Mouse (Mus musculus) liver, embryonic 12.5 days (tissue): ENCODE measurements around the gene Dnah2. TPM values are rescaled to one million over a fixed set of nuclear protein-coding genes. Genes with fewer than 3 reads are reported as not detected.

Source experiments
- ATAC-seq: fragments of 200-750 bp; cut with Nextera tagmentation; 2 replicates; pipeline ENCODE4 v1.8.0; 2017; ENCODE audit warnings: moderate number of reproducible peaks, mild to moderate bottlenecking, moderate library complexity
- H3K27ac ChIP-seq: fragments of 300-500 bp; sonication (generic); 2 replicates; pipeline ENCODE4 v1.5.1; 2016; ENCODE audit warnings: mild to moderate bottlenecking
- H3K27me3 ChIP-seq: fragments of 300-500 bp; sonication (generic); replicated peaks from 2 replicates; pipeline ENCODE4 v1.6.1; 2016; ENCODE audit warnings: mild to moderate bottlenecking, moderate library complexity
- H3K36me3 ChIP-seq: fragments of 300-500 bp; sonication (generic); 2 replicates; pipeline ENCODE4 v1.6.1; 2016; ENCODE audit warnings: mild to moderate bottlenecking, moderate library complexity
- H3K4me1 ChIP-seq: fragments of 300-500 bp; sonication (generic); 2 replicates; pipeline ENCODE4 v1.6.1; 2016
- H3K4me2 ChIP-seq: fragments of 300-500 bp; sonication (generic); 2 replicates; pipeline ENCODE4 v1.6.1; 2016; ENCODE audit warnings: mild to moderate bottlenecking, moderate library complexity
- H3K4me3 ChIP-seq: fragments of 300-500 bp; sonication (generic); 2 replicates; pipeline ENCODE4 v1.5.1; 2016; ENCODE audit warnings: mild to moderate bottlenecking, moderate library complexity
- H3K9ac ChIP-seq: fragments of 300-500 bp; sonication (generic); 2 replicates; pipeline ENCODE4 v1.6.1; 2016; ENCODE audit warnings: mild to moderate bottlenecking, moderate library complexity
- H3K9me3 ChIP-seq: fragments of 300-500 bp; sonication (generic); replicated peaks from 2 replicates; pipeline ENCODE4 v1.6.1; 2016; ENCODE audit warnings: mild to moderate bottlenecking, moderate library complexity
- WGBS: fragments of 180-500 bp; shearing (Covaris S2); methylation state at CpG from one replicate; pipeline ENCODE4 v1.1.7; 2016; ENCODE audit not compliant: insufficient replicate concordance; 5-methylcytosine and 5-hydroxymethylcytosine counted together
- polyA plus RNA-seq: library from polyadenylated mRNA; unstranded; fragments of >200 nt; fragmentation: Nextera tagmentation; extraction: Ambion mirVana; gene quantifications from 2 replicates; pipeline ENCODE4 v1.2.1, GENCODE M21; 2016

Dnah2 gene
- 0.06 and 0.17 TPM in 2 replicates for polyA plus RNA-seq

- peaks cover 18% of the 10 kb centered on the region for H3K4me1 ChIP-seq
- H3K27ac ChIP-seq: no peak within 1 kb of the TSS
- H3K4me2 ChIP-seq: no peak within 1 kb of the TSS
- no peak for ATAC-seq
- H3K27me3 ChIP-seq: peaks cover 80% of the 10 kb centered on the region
- H3K9ac ChIP-seq: no peak within 1 kb of the TSS
- no peaks in the 10 kb centered on the region for H3K36me3 ChIP-seq
- H3K4me3 ChIP-seq: no peak within 1 kb of the TSS
- 43% methylated on average over 12 of the region's 12 CpGs for WGBS
- H3K9me3 ChIP-seq: no peaks in the 10 kb centered on the region
Observed at GRCm38 (mm10) chr11:69549060-69549656, at the start of gene Dnah2. Gene Dnah2, minus strand, starts transcription at chr11:69549110.

- peaks cover 52% of the 10 kb centered on the region for H3K4me1 ChIP-seq
- peak overlapping the region; percentile 2; the same call in 1 of the 2 replicates for H3K27ac ChIP-seq
- peaks cover 73% of the 10 kb centered on the region for H3K36me3 ChIP-seq
- no peaks in the 10 kb centered on the region for H3K27me3 ChIP-seq
- WGBS: 88% methylated on average over 6 of the region's 6 CpGs
- no peak overlapping the region for H3K4me3 ChIP-seq
- H3K9me3 ChIP-seq: no peaks in the 10 kb centered on the region
- no peak overlapping the region for H3K9ac ChIP-seq
- ATAC-seq: no peak
- no peak overlapping the region for H3K4me2 ChIP-seq
Observed at GRCm38 (mm10) chr11:69594853-69595252, 45.9 kb upstream of the Dnah2 start.

GRCm38 (mm10) chr11:69592799-69593198, 43.9 kb upstream of the Dnah2 start:
- 65% methylated on average over 4 of the region's 4 CpGs for WGBS
- Histone ChIP-seq H3K36me3 (peaks cover 83% of the 10 kb centered on the region), H3K9ac (peak overlapping the region; percentile 28; the same call in 1 of the 2 replicates), H3K4me1 (peaks cover 58% of the 10 kb centered on the region), H3K4me2 (no peak overlapping the region), H3K27ac (peak overlapping the region; percentile 95), H3K9me3 (no peaks in the 10 kb centered on the region), H3K27me3 (no peaks in the 10 kb centered on the region), H3K4me3 (no peak overlapping the region)
- no peak for ATAC-seq

GRCm38 (mm10) chr11:69591899-69592637, 43.2 kb upstream of the Dnah2 start:
- WGBS: 76% methylated on average over 7 of the region's 7 CpGs
- no peak for ATAC-seq
- H3K9me3 ChIP-seq: no peaks in the 10 kb centered on the region
- H3K27ac ChIP-seq: peak overlapping the region; percentile 95
- H3K4me2 ChIP-seq: no peak overlapping the region
- peaks cover 83% of the 10 kb centered on the region for H3K36me3 ChIP-seq
- H3K27me3 ChIP-seq: no peaks in the 10 kb centered on the region
- no peak overlapping the region for H3K4me3 ChIP-seq
- H3K4me1 ChIP-seq: peaks cover 66% of the 10 kb centered on the region
- peak overlapping the region; percentile 28; the same call in 1 of the 2 replicates for H3K9ac ChIP-seq

GRCm38 (mm10) chr11:69591424-69591823, 42.5 kb upstream of the Dnah2 start:
- 71% methylated on average over 3 of the region's 3 CpGs for WGBS
- peak overlapping the region; percentile 95 for H3K27ac ChIP-seq
- no peak overlapping the region for H3K4me2 ChIP-seq
- H3K9ac ChIP-seq: peak overlapping the region; percentile 28; the same call in 1 of the 2 replicates
- no peak for ATAC-seq
- H3K4me1 ChIP-seq: peaks cover 72% of the 10 kb centered on the region
- no peaks in the 10 kb centered on the region for H3K9me3 ChIP-seq
- H3K27me3 ChIP-seq: no peaks in the 10 kb centered on the region
- no peak overlapping the region for H3K4me3 ChIP-seq
- peaks cover 88% of the 10 kb centered on the region for H3K36me3 ChIP-seq

- H3K4me3 ChIP-seq: peak overlapping the region; percentile 10; the same call in 1 of the 2 replicates
- no peaks in the 10 kb centered on the region for H3K9me3 ChIP-seq
- peak overlapping the region; percentile 95 for H3K27ac ChIP-seq
- H3K36me3 ChIP-seq: peaks cover 85% of the 10 kb centered on the region
- H3K4me1 ChIP-seq: peaks cover 80% of the 10 kb centered on the region
- WGBS: 73% methylated on average over 8 of the region's 8 CpGs
- no peaks in the 10 kb centered on the region for H3K27me3 ChIP-seq
- ATAC-seq: peak; percentile 63
- H3K9ac ChIP-seq: peak overlapping the region; percentile 64
- peak overlapping the region; percentile 61 for H3K4me2 ChIP-seq
Observed at GRCm38 (mm10) chr11:69590622-69591021, 41.7 kb upstream of the Dnah2 start.

GRCm38 (mm10) chr11:69589207-69589834, 40.4 kb upstream of the Dnah2 start:
- peaks cover 93% of the 10 kb centered on the region for H3K4me1 ChIP-seq
- peak; percentile 81 for ATAC-seq
- peak overlapping the region; percentile 10 for H3K4me3 ChIP-seq
- H3K4me2 ChIP-seq: peak overlapping the region; percentile 61
- H3K27me3 ChIP-seq: no peaks in the 10 kb centered on the region
- no peaks in the 10 kb centered on the region for H3K9me3 ChIP-seq
- peak overlapping the region; percentile 64 for H3K9ac ChIP-seq
- WGBS: 41% methylated on average over 22 of the region's 22 CpGs
- H3K36me3 ChIP-seq: peaks cover 80% of the 10 kb centered on the region
- H3K27ac ChIP-seq: peak overlapping the region; percentile 95

- Histone ChIP-seq H3K9ac (peak overlapping the region; percentile 50), H3K4me2 (peak overlapping the region; percentile 63), H3K27ac (peak overlapping the region; percentile 95), H3K4me1 (peaks cover 91% of the 10 kb centered on the region), H3K9me3 (no peaks in the 10 kb centered on the region), H3K36me3 (peaks cover 65% of the 10 kb centered on the region), H3K27me3 (no peaks in the 10 kb centered on the region), H3K4me3 (peak overlapping the region; percentile 32)
- ATAC-seq: peak; percentile 76
- WGBS: 29% methylated on average over 7 of the region's 7 CpGs
Observed at GRCm38 (mm10) chr11:69585718-69586325, 36.9 kb upstream of the Dnah2 start.

GRCm38 (mm10) chr11:69584937-69585336, 36.0 kb upstream of the Dnah2 start:
- Histone ChIP-seq H3K4me1 (peaks cover 83% of the 10 kb centered on the region), H3K9ac (peak overlapping the region; percentile 50)
- WGBS: 84% methylated on average over 13 of the region's 13 CpGs

GRCm38 (mm10) chr11:69584008-69584407, 35.1 kb upstream of the Dnah2 start:
- Histone ChIP-seq H3K4me1 (peaks cover 79% of the 10 kb centered on the region), H3K36me3 (peaks cover 46% of the 10 kb centered on the region), H3K9me3 (no peaks in the 10 kb centered on the region), H3K4me2 (peak overlapping the region; percentile 63; the same call in 1 of the 2 replicates), H3K9ac (peak overlapping the region; percentile 50; the same call in 1 of the 2 replicates), H3K27ac (peak overlapping the region; percentile 95), H3K27me3 (no peaks in the 10 kb centered on the region), H3K4me3 (no peak overlapping the region)
- 63% methylated on average over 7 of the region's 7 CpGs for WGBS
- ATAC-seq: no peak

More at GRCm38 (mm10) chr11:69584937-69585336, 36.0 kb upstream of the Dnah2 start:
- no peak for ATAC-seq
- no peaks in the 10 kb centered on the region for H3K27me3 ChIP-seq
- H3K27ac ChIP-seq: peak overlapping the region; percentile 95
- 0 out of 2 replicates have a peak overlapping the region, but pooled peaks have one; percentile 4 for H3K4me3 ChIP-seq
- no peaks in the 10 kb centered on the region for H3K9me3 ChIP-seq
- peak overlapping the region; percentile 63 for H3K4me2 ChIP-seq
- H3K36me3 ChIP-seq: peaks cover 56% of the 10 kb centered on the region

- Histone ChIP-seq H3K36me3 (peaks cover 32% of the 10 kb centered on the region), H3K4me2 (peak overlapping the region; percentile 96), H3K27me3 (no peaks in the 10 kb centered on the region), H3K27ac (peak overlapping the region; percentile 95), H3K4me3 (peak overlapping the region; percentile 86), H3K9me3 (no peaks in the 10 kb centered on the region), H3K9ac (peak overlapping the region; percentile 89), H3K4me1 (peaks cover 74% of the 10 kb centered on the region)
- WGBS: 53% methylated on average over 9 of the region's 9 CpGs
- no peak for ATAC-seq
Observed at GRCm38 (mm10) chr11:69582230-69582805, 33.4 kb upstream of the Dnah2 start.
